Mouse (Mus musculus) spleen, adult 2 months (tissue): ENCODE measurements at regions not wholly inside any gene's neighbourhood (a gene's known extent, or its start where the extent isn't known, plus 50 kb on each side); places are given as distances from the start of the nearest gene placed in this dataset.

Source experiments
- CTCF ChIP-seq: fragments of 200-500 bp; IDR thresholded peaks from 2 replicates; pipeline ENCODE4 v1.5.1; 2011; ENCODE audit warnings: mild to moderate bottlenecking, inconsistent platforms; ENCODE audit not compliant: insufficient read depth, insufficient read length, insufficient replicate concordance; ENCODE audit errors: extremely low read depth
- POLR2A ChIP-seq: fragments of 200-500 bp; IDR thresholded peaks from 2 replicates; pipeline ENCODE4 v1.6.1; 2011; ENCODE audit warnings: low read depth, low read length, inconsistent platforms

DNA sequence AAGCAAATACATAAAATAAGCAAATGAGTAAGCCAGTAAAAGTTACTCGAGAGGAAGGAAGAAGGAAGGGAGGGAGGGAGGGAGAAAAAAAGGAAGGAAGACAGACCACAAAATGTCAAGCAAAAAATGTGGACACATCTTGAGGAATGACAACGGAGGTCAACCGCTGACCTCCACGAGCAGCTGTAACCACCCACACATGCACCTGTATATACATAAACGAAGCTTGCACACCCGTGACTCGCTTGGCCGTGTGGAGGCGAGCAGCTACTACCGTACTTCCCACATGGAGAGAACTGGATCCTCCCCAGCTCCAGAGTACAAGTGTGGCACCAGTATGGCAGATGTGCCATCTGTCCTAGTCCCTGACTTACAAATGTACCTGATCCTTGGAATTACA is 220.1 kb downstream of the Rplp1 start:
- TF ChIP-seq POLR2A: no peak
- TF ChIP-seq CTCF: no peak
